Mouse (Mus musculus): ENCODE measurements around the gene 4930402F06Rik. TPM values are rescaled to one million over a fixed set of nuclear protein-coding genes. Genes with fewer than 3 reads are reported as not detected.
A peak's percentile ranks its signal among the peaks of the same experiment; 100 is the strongest.

The 4930402F06Rik gene
- not detected in 2 replicates for polyA plus RNA-seq (2014; fragmentation: Nextera tagmentation; extraction: Ambion mirVana)

- no peaks in the 10 kb centered on the region for H3K9me3 ChIP-seq (replicated peaks; ENCODE audit: control insufficient read depth, low read length)
- 74% methylated on average over 5 of the region's 5 CpGs for WGBS
- no peaks in the 10 kb centered on the region for H3K27me3 ChIP-seq (ENCODE audit: control insufficient read depth, insufficient read depth, low read length)
- no peak within 1 kb of the TSS for H3K27ac ChIP-seq (replicated peaks; ENCODE audit: low read depth, low read length)
- no peak within 1 kb of the TSS for H3K4me2 ChIP-seq (ENCODE audit: low read depth, low read length)
- H3K4me1 ChIP-seq (ENCODE audit: control insufficient read depth, insufficient read depth, low read length), result no peaks in the 10 kb centered on the region
- ATAC-seq (replicated peaks; ENCODE audit: insufficient number of reproducible peaks, low FRiP score, low TSS enrichment, low read depth) (no peak), DNase-seq (ENCODE audit: low spot score) (no peak)
- H3K4me3 ChIP-seq (ENCODE audit: low read depth, low read length), result no peak within 1 kb of the TSS
- H3K36me3 ChIP-seq (replicated peaks; ENCODE audit: control insufficient read depth, insufficient read depth, low read depth, low read length), result no peaks in the 10 kb centered on the region
- no peak within 1 kb of the TSS for H3K9ac ChIP-seq (replicated peaks; ENCODE audit: low read length)
Observed at GRCm38 (mm10) chr2:35397096-35397495, at the start of gene 4930402F06Rik. Gene 4930402F06Rik, minus strand, starts transcription at chr2:35397175.

GRCm38 (mm10) chr2:35446300-35446699, 49.3 kb upstream of the 4930402F06Rik start:
- ATAC-seq (replicated peaks; ENCODE audit: insufficient number of reproducible peaks, low FRiP score, low TSS enrichment, low read depth) (no peak), DNase-seq (ENCODE audit: low spot score) (no peak)
- Histone ChIP-seq H3K4me1 (ENCODE audit: control insufficient read depth, insufficient read depth, low read length) (no peaks in the 10 kb centered on the region; the same call in 1 of the 2 replicates), H3K9ac (replicated peaks; ENCODE audit: low read length) (no peak overlapping the region), H3K4me3 (ENCODE audit: low read depth, low read length) (no peak overlapping the region), H3K4me2 (ENCODE audit: low read depth, low read length) (no peak overlapping the region), H3K27ac (replicated peaks; ENCODE audit: low read depth, low read length) (no peak overlapping the region), H3K36me3 (replicated peaks; ENCODE audit: control insufficient read depth, insufficient read depth, low read depth, low read length) (no peaks in the 10 kb centered on the region), H3K9me3 (replicated peaks; ENCODE audit: control insufficient read depth, low read length) (no peaks in the 10 kb centered on the region), H3K27me3 (ENCODE audit: control insufficient read depth, insufficient read depth, low read length) (no peaks in the 10 kb centered on the region)
- WGBS, result 82% methylated on average over 5 of the region's 5 CpGs

DNA sequence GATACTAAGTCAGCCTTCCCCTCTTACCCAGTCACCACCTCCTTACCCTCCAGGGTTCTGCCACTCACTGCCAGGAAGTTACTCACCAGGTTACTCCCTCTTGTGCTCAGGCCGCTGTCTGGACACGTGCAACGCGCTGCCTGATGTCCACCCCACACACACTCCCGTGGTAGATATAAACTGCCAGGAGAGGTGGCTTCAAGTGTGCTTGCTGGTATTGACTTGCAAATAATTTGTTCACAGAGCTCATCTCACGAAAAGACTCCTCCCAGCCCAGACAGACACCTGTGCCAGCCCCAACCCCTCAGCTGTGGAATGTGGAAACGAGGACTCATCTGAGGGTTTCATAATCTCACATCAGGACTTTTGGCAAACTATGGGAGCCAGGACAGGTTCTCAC, 48.6 kb upstream of the 4930402F06Rik start:
- Histone ChIP-seq H3K27ac (replicated peaks; ENCODE audit: low read depth, low read length) (no peak overlapping the region), H3K4me3 (ENCODE audit: low read depth, low read length) (no peak overlapping the region), H3K9ac (replicated peaks; ENCODE audit: low read length) (no peak overlapping the region), H3K4me2 (ENCODE audit: low read depth, low read length) (no peak overlapping the region), H3K36me3 (replicated peaks; ENCODE audit: control insufficient read depth, insufficient read depth, low read depth, low read length) (no peaks in the 10 kb centered on the region), H3K9me3 (replicated peaks; ENCODE audit: control insufficient read depth, low read length) (no peaks in the 10 kb centered on the region), H3K4me1 (ENCODE audit: control insufficient read depth, insufficient read depth, low read length) (no peaks in the 10 kb centered on the region; the same call in 1 of the 2 replicates), H3K27me3 (ENCODE audit: control insufficient read depth, insufficient read depth, low read length) (no peaks in the 10 kb centered on the region)
- DNase-seq (ENCODE audit: low spot score) (no peak), ATAC-seq (replicated peaks; ENCODE audit: insufficient number of reproducible peaks, low FRiP score, low TSS enrichment, low read depth) (no peak)
- 79% methylated on average over 7 of the region's 7 CpGs for WGBS

- Histone ChIP-seq H3K4me1 (ENCODE audit: control insufficient read depth, insufficient read depth, low read length) (no peaks in the 10 kb centered on the region; the same call in 1 of the 2 replicates), H3K9me3 (replicated peaks; ENCODE audit: control insufficient read depth, low read length) (no peaks in the 10 kb centered on the region), H3K27ac (replicated peaks; ENCODE audit: low read depth, low read length) (0 out of 2 replicates have a peak overlapping the region, but pooled peaks have one; percentile 8), H3K9ac (replicated peaks; ENCODE audit: low read length) (no peak overlapping the region), H3K4me2 (ENCODE audit: low read depth, low read length) (no peak overlapping the region), H3K36me3 (replicated peaks; ENCODE audit: control insufficient read depth, insufficient read depth, low read depth, low read length) (no peaks in the 10 kb centered on the region), H3K27me3 (ENCODE audit: control insufficient read depth, insufficient read depth, low read length) (no peaks in the 10 kb centered on the region), H3K4me3 (ENCODE audit: low read depth, low read length) (no peak overlapping the region)
- ATAC-seq (replicated peaks; ENCODE audit: insufficient number of reproducible peaks, low FRiP score, low TSS enrichment, low read depth), result no peak
- no peak for DNase-seq (ENCODE audit: low spot score)
- 73% methylated on average over 6 of the region's 6 CpGs for WGBS
Observed at GRCm38 (mm10) chr2:35444764-35445262, 47.8 kb upstream of the 4930402F06Rik start.

GRCm38 (mm10) chr2:35443981-35444763, 47.2 kb upstream of the 4930402F06Rik start:
- DNase-seq (ENCODE audit: low spot score), result no peak
- Histone ChIP-seq H3K36me3 (replicated peaks; ENCODE audit: control insufficient read depth, insufficient read depth, low read depth, low read length) (no peaks in the 10 kb centered on the region), H3K27me3 (ENCODE audit: control insufficient read depth, insufficient read depth, low read length) (no peaks in the 10 kb centered on the region), H3K4me1 (ENCODE audit: control insufficient read depth, insufficient read depth, low read length) (no peaks in the 10 kb centered on the region; the same call in 1 of the 2 replicates), H3K9ac (replicated peaks; ENCODE audit: low read length) (no peak overlapping the region), H3K4me3 (ENCODE audit: low read depth, low read length) (no peak overlapping the region), H3K27ac (replicated peaks; ENCODE audit: low read depth, low read length) (0 out of 2 replicates have a peak overlapping the region, but pooled peaks have one; percentile 8), H3K4me2 (ENCODE audit: low read depth, low read length) (no peak overlapping the region), H3K9me3 (replicated peaks; ENCODE audit: control insufficient read depth, low read length) (no peaks in the 10 kb centered on the region)
- ATAC-seq (replicated peaks; ENCODE audit: insufficient number of reproducible peaks, low FRiP score, low TSS enrichment, low read depth), result no peak
- WGBS, result 72% methylated on average over 16 of the region's 16 CpGs

DNA sequence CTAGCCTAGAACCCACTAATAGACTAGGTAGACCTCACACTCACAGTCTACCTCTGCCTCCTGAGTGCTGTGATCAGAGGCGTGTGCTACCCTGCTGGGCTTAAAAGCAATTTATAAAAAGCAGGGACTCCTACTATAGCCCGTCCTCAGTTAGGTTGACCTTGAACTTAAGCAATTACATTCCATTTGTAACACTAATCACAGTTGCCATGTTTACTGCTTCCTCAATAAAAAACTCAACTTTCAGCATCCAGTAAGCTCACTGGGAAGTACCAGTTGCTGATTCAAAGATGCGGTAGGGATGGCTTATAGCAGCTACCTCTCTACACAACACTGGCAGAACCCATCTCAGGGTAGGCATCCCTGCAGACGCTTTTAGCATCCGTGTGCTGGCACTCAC, 46.4 kb upstream of the 4930402F06Rik start:
- no peak for DNase-seq (ENCODE audit: low spot score)
- H3K36me3 ChIP-seq (replicated peaks; ENCODE audit: control insufficient read depth, insufficient read depth, low read depth, low read length), result no peaks in the 10 kb centered on the region

GRCm38 (mm10) chr2:35442079-35442478, 45.1 kb upstream of the 4930402F06Rik start:
- Histone ChIP-seq H3K27me3 (ENCODE audit: control insufficient read depth, insufficient read depth, low read length) (no peaks in the 10 kb centered on the region), H3K9me3 (replicated peaks; ENCODE audit: control insufficient read depth, low read length) (no peaks in the 10 kb centered on the region), H3K4me3 (ENCODE audit: low read depth, low read length) (no peak overlapping the region), H3K36me3 (replicated peaks; ENCODE audit: control insufficient read depth, insufficient read depth, low read depth, low read length) (no peaks in the 10 kb centered on the region), H3K9ac (replicated peaks; ENCODE audit: low read length) (no peak overlapping the region), H3K4me2 (ENCODE audit: low read depth, low read length) (no peak overlapping the region), H3K27ac (replicated peaks; ENCODE audit: low read depth, low read length) (no peak overlapping the region), H3K4me1 (ENCODE audit: control insufficient read depth, insufficient read depth, low read length) (no peaks in the 10 kb centered on the region)
- DNase-seq (ENCODE audit: low spot score), result no peak
- ATAC-seq (replicated peaks; ENCODE audit: insufficient number of reproducible peaks, low FRiP score, low TSS enrichment, low read depth), result no peak
- 88% methylated on average over 6 of the region's 6 CpGs for WGBS

More for the DNA sequence above, 46.4 kb upstream of the 4930402F06Rik start:
- no peak overlapping the region for H3K4me2 ChIP-seq (ENCODE audit: low read depth, low read length)
- H3K27ac ChIP-seq (replicated peaks; ENCODE audit: low read depth, low read length), result no peak overlapping the region
- ATAC-seq (replicated peaks; ENCODE audit: insufficient number of reproducible peaks, low FRiP score, low TSS enrichment, low read depth), result no peak
- 73% methylated on average over 5 of the region's 5 CpGs for WGBS
- no peak overlapping the region for H3K4me3 ChIP-seq (ENCODE audit: low read depth, low read length)
- no peak overlapping the region for H3K9ac ChIP-seq (replicated peaks; ENCODE audit: low read length)
- H3K4me1 ChIP-seq (ENCODE audit: control insufficient read depth, insufficient read depth, low read length), result no peaks in the 10 kb centered on the region; the same call in 1 of the 2 replicates
- H3K9me3 ChIP-seq (replicated peaks; ENCODE audit: control insufficient read depth, low read length), result no peaks in the 10 kb centered on the region
- H3K27me3 ChIP-seq (ENCODE audit: control insufficient read depth, insufficient read depth, low read length), result no peaks in the 10 kb centered on the region

DNA sequence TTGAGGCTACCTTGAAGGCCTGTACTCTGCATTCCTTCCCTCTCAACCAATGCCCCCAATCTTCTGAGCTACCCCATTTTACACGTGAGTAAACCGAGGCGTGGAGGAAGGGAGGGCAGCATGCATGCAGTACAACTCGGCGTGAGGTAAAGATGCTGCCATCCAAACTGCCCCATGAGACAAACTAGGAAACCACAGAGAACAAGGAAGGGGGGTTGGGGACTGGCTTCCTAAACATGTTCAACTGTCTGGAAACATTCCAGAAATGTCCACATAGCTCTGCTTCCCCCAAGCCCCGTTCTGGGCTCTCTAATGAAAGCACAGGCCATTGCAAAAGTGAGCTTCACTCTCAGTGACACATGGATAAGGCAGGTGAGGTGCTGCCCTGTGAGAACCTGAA, 44.4 kb upstream of the 4930402F06Rik start:
- H3K4me3 ChIP-seq (ENCODE audit: low read depth, low read length), result no peak overlapping the region
- H3K27ac ChIP-seq (replicated peaks; ENCODE audit: low read depth, low read length), result no peak overlapping the region
- H3K27me3 ChIP-seq (ENCODE audit: control insufficient read depth, insufficient read depth, low read length), result no peaks in the 10 kb centered on the region
- H3K4me1 ChIP-seq (ENCODE audit: control insufficient read depth, insufficient read depth, low read length), result no peaks in the 10 kb centered on the region
- DNase-seq (ENCODE audit: low spot score) (no peak), ATAC-seq (replicated peaks; ENCODE audit: insufficient number of reproducible peaks, low FRiP score, low TSS enrichment, low read depth) (no peak)
- H3K36me3 ChIP-seq (replicated peaks; ENCODE audit: control insufficient read depth, insufficient read depth, low read depth, low read length), result no peaks in the 10 kb centered on the region
- no peak overlapping the region for H3K4me2 ChIP-seq (ENCODE audit: low read depth, low read length)
- H3K9ac ChIP-seq (replicated peaks; ENCODE audit: low read length), result no peak overlapping the region
- 83% methylated on average over 6 of the region's 6 CpGs for WGBS
- no peaks in the 10 kb centered on the region for H3K9me3 ChIP-seq (replicated peaks; ENCODE audit: control insufficient read depth, low read length)
